Mouse (Mus musculus) E14TG2a.4 (cell line): ENCODE results near the gene Mphosph9.

Experiments
- CTCF ChIP-seq: conservative IDR thresholded peaks from 2 replicates; pipeline ENCODE4 v1.5.1; 2014; ENCODE audit warnings: low read length
- NANOG ChIP-seq: IDR thresholded peaks from 2 replicates; pipeline ENCODE4 v1.6.1; 2014; ENCODE audit warnings: borderline replicate concordance, low read length, mixed read lengths
- POU5F1 ChIP-seq: IDR thresholded peaks from 2 replicates; pipeline ENCODE4 v1.6.1; 2014; ENCODE audit warnings: low read length, borderline replicate concordance

- TF ChIP-seq CTCF (no peak), POU5F1 (no peak), NANOG (no peak)
Measured at GRCm38 (mm10) chr5:124249614-124250591, 77.9 kb downstream of the Mphosph9 start, which contains the start of gene Pitpnm2.
